Mouse (Mus musculus) frontal cortex, adult 2 months (tissue): ENCODE results near the gene Tsr1. TPM values are rescaled to one million over a fixed set of nuclear protein-coding genes. Genes with fewer than 3 reads are reported as not detected.

Experiments
- polyA plus RNA-seq: library from polyadenylated mRNA; depleted of rRNA; stranded (reverse); fragments of >200 nt; gene quantifications from 2 replicates; pipeline ENCODE4 v1.2.3, GENCODE M21; 2012; rRNA removed

Gene Tsr1
- polyA plus RNA-seq, 1 experiment, result 17.6 TPM

Other genes starting within 250 kb of the Tsr1 start
- gene Cluh, start 248.6 kb upstream of the Tsr1 start, polyA plus RNA-seq, result 52.6 and 54.6 TPM in 2 replicates
- 157 and 175 TPM in 2 replicates for gene Pafah1b1, start 173.4 kb upstream of the Tsr1 start, polyA plus RNA-seq
- gene Mettl16, start 127.2 kb upstream of the Tsr1 start, polyA plus RNA-seq, result 15.2 and 15.9 TPM in 2 replicates
- gene Mnt, start 67.2 kb upstream of the Tsr1 start, polyA plus RNA-seq, result 18.2 and 20.8 TPM in 2 replicates
- gene Sgsm2, start 1.0 kb upstream of the Tsr1 start, polyA plus RNA-seq, result 71.9 and 80.2 TPM in 2 replicates
- gene Smg6, start 27.8 kb downstream of the Tsr1 start, polyA plus RNA-seq, result 27.9 and 35.9 TPM in 2 replicates
- gene Srr, start 27.9 kb downstream of the Tsr1 start, polyA plus RNA-seq, result 61.0 and 62.9 TPM in 2 replicates